Mouse (Mus musculus): ENCODE results near the gene Synrg. TPM values are rescaled to one million over a fixed set of nuclear protein-coding genes. Genes with fewer than 3 reads are reported as not detected.

Gene Synrg
- polyA plus RNA-seq, 1 experiment from 2014 or later, result 34.3 TPM

DNA sequence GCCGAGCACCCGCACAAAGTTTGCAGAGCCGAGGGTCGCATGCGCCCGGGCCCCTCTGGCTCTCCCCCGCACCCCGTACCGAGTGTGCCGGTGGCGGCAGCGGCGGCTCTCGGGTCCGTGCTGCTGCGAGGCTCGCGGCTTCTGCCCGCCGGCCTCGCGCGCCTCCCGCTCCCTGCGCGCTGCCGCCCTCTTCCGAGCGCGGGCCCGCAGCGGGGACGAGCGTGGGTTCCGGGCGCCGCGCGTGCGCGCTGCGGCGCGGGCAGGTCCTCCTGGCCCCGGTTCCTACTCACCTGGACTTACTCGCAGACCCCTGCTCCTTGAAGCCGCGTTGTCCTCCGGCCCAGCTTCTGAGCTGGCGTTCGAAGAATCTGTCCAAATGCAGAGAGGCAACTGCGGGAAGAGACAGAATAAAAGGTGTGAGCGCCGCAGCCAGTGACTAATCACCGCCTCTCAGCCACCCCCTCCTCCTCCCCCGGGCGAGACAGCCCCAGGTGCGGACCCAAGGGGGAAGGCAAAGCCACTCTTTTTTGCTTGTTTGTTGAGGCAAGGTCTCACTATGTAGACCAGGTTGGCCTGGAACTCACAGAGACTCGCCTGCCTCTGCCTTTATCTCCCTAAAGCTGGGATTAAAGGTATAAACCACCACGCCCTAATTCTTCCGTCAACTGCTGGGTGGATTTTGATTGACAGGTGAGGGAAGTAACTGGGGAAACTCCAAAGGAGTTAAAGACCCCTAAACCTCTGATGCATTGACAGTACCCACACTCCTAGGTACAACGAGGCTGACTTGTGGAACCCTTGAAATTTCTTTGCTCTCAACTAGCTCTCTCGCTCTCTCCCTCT is 104.2 kb downstream of the Synrg start:
- no peaks in the 10 kb centered on the region for H3K27me3 ChIP-seq
- peak overlapping the region; percentile 87 for H3K4me2 ChIP-seq (replicated peaks)
- H3K9me3 ChIP-seq, result no peaks in the 10 kb centered on the region
- peak; percentile 78 for ATAC-seq (replicated peaks)
- WGBS, result 2% methylated on average over 63 of the region's 63 CpGs
- peaks cover 37% of the 10 kb centered on the region for H3K4me1 ChIP-seq
- H3K4me3 ChIP-seq, result peak overlapping the region; percentile 76
- peak overlapping the region; percentile 70 for H3K9ac ChIP-seq (replicated peaks)
- H3K36me3 ChIP-seq, result no peaks in the 10 kb centered on the region
- no peak overlapping the region for H3K27ac ChIP-seq (replicated peaks)

DNA sequence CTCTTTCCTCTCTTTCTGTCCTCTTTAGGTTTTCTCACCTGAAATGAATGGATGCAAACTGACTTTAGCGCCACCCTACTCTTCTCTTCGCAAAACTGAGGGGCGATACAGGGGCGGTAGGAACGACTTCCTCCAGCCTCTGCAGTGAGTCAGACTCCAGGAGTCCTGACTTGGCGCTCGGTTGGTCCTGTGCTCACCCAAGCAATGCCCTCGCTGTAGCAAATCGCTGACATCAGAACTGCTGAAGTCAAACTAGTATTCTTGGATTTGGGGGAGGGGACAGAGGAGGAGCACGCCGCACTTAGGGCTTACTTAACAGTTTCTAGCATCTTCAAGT is 104.8 kb downstream of the Synrg start, which contains the start of gene Dusp14:
Gene Dusp14 (minus strand): TSS at position 228 of the 337 bp plus-strand sequence.
- 21% methylated on average over 11 of the region's 11 CpGs for WGBS

GRCm38 (mm10) chr11:84072904-84073651 is 108.8 kb downstream of the Synrg start:
- ATAC-seq (replicated peaks), result no peak
- Histone ChIP-seq H3K27ac (replicated peaks) (no peak overlapping the region), H3K27me3 (no peaks in the 10 kb centered on the region), H3K4me3 (no peak overlapping the region), H3K36me3 (no peaks in the 10 kb centered on the region), H3K4me1 (peaks cover 16% of the 10 kb centered on the region), H3K4me2 (replicated peaks) (no peak overlapping the region), H3K9ac (replicated peaks) (no peak overlapping the region), H3K9me3 (no peaks in the 10 kb centered on the region)
- WGBS, result 49% methylated on average over 9 of the region's 9 CpGs

More for the DNA sequence above, 104.8 kb downstream of the Synrg start, which contains the start of gene Dusp14:
- Histone ChIP-seq H3K27me3 (no peaks in the 10 kb centered on the region), H3K9ac (replicated peaks) (peak within 1 kb of the TSS; percentile 70), H3K4me2 (replicated peaks) (peak within 1 kb of the TSS; percentile 87), H3K4me3 (peak within 1 kb of the TSS; percentile 76), H3K4me1 (peaks cover 38% of the 10 kb centered on the region), H3K9me3 (no peaks in the 10 kb centered on the region), H3K36me3 (no peaks in the 10 kb centered on the region), H3K27ac (replicated peaks) (no peak within 1 kb of the TSS)
- ATAC-seq (replicated peaks), result no peak

- no peak overlapping the region for H3K9ac ChIP-seq (replicated peaks)
- no peak for ATAC-seq (replicated peaks)
- H3K4me3 ChIP-seq, result no peak overlapping the region
- no peak overlapping the region for H3K27ac ChIP-seq (replicated peaks)
- H3K9me3 ChIP-seq, result no peaks in the 10 kb centered on the region
- H3K36me3 ChIP-seq, result peaks cover 9% of the 10 kb centered on the region; the same call in 1 of the 2 replicates
- no peaks in the 10 kb centered on the region for H3K27me3 ChIP-seq
- 64% methylated on average over 7 of the region's 7 CpGs for WGBS
- H3K4me1 ChIP-seq, result peaks cover 10% of the 10 kb centered on the region
- H3K4me2 ChIP-seq (replicated peaks), result no peak overlapping the region
Observed at GRCm38 (mm10) chr11:84073816-84074764, 109.9 kb downstream of the Synrg start.

DNA sequence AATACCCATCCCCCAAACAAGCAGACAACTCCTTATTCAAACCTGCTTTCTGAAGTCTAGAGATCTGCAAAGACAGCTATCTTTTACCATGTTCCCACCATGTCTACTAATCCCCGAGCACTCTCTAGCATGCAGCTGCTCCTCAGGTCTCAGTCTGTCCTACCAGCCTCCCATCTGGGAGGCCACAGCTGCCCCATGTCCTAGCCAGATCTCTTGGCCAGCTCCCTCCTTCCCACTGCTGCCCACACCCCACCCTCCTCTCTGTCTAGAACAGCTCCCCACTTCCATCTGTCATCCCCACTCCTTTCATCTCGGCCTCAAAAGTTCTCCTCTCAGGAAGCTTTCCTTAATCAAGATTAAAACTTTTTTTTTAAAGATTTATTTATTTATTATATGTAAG is 112.8 kb downstream of the Synrg start:
- H3K27ac ChIP-seq (replicated peaks), result no peak overlapping the region
- no peak overlapping the region for H3K4me2 ChIP-seq (replicated peaks)
- ATAC-seq (replicated peaks), result no peak

DNA sequence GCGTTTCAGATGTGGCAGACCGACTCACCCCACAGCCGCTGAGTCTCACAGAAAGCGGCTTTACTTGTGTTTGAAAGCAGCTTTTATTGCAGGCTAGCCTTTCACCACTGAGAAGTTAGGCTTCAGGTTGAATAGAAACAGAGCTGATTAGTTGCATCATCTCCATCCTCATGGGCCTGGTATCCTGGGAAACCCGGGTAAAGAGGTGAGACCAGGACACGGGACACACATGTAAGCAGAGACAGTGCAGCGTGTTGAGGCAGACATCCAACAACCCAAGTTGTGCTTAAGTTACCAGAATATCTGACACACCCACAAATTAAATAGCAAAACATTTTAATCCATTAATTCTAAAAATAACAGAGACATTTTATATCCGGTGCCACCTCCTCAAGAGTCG is 114.4 kb downstream of the Synrg start:
- Histone ChIP-seq H3K9ac (replicated peaks) (no peak overlapping the region), H3K36me3 (peaks cover 22% of the 10 kb centered on the region), H3K27ac (replicated peaks) (no peak overlapping the region), H3K9me3 (no peaks in the 10 kb centered on the region), H3K4me1 (0 out of 2 replicates have a peak, but pooled peaks cover 2% of the 10 kb centered on the region), H3K4me2 (replicated peaks) (no peak overlapping the region), H3K4me3 (no peak overlapping the region), H3K27me3 (no peaks in the 10 kb centered on the region)
- WGBS, result 69% methylated on average over 9 of the region's 9 CpGs
- no peak for ATAC-seq (replicated peaks)

More for the DNA sequence above, 112.8 kb downstream of the Synrg start:
- H3K4me1 ChIP-seq, result peaks cover 10% of the 10 kb centered on the region
- H3K27me3 ChIP-seq, result no peaks in the 10 kb centered on the region
- WGBS, result 74% methylated on average over 2 of the region's 2 CpGs
- H3K36me3 ChIP-seq, result peaks cover 13% of the 10 kb centered on the region
- no peaks in the 10 kb centered on the region for H3K9me3 ChIP-seq
- H3K9ac ChIP-seq (replicated peaks), result no peak overlapping the region
- no peak overlapping the region for H3K4me3 ChIP-seq

GRCm38 (mm10) chr11:84079361-84079760 is 115.1 kb downstream of the Synrg start:
- no peak for ATAC-seq (replicated peaks)
- Histone ChIP-seq H3K36me3 (peaks cover 25% of the 10 kb centered on the region), H3K9ac (replicated peaks) (no peak overlapping the region), H3K9me3 (no peaks in the 10 kb centered on the region), H3K4me2 (replicated peaks) (no peak overlapping the region), H3K27ac (replicated peaks) (no peak overlapping the region), H3K4me3 (no peak overlapping the region), H3K4me1 (0 out of 2 replicates have a peak, but pooled peaks cover 2% of the 10 kb centered on the region), H3K27me3 (no peaks in the 10 kb centered on the region)
- 92% methylated on average over 11 of the region's 11 CpGs for WGBS

DNA sequence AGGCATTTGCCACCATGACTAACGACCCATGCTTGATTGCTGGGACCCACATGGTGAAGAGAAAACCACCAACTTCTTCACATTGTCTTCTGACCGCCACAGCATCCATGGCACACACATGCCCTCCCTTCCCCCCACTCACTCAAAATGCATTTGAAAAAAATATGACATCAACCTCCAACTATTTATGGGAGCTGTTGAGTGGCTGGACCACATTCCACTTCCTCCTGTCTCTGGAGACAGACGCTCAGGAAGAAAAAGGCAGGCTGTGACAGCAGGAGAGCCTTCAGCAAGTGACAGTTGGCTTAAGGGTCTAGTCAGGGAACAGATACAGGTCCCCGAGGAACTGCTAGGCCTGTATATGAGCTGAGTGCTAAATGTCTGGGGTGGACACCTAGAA is 115.7 kb downstream of the Synrg start:
- WGBS, result 84% methylated on average over 4 of the region's 4 CpGs
- no peak overlapping the region for H3K27ac ChIP-seq (replicated peaks)
- ATAC-seq (replicated peaks), result no peak

DNA sequence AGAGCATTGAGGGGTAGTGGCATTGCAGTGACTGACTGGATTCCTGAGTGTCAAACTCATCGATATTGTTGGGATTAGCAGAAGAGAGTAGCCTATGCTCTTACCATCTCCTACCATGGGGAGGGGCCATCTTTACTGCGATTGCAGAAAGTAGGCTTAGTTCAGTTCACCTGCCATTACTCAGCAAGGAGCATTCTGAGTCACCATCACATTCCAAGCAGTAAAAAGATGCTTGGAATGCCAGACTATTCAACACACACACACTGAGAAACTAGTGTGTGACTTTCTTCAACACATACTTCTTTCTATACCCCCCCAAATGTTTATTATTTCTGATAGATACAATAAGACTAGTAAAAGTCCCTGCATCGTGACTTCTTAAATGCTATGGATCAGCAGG is 116.1 kb downstream of the Synrg start:
- H3K27ac ChIP-seq (replicated peaks), result no peak overlapping the region
- peaks cover 26% of the 10 kb centered on the region for H3K36me3 ChIP-seq
- H3K4me3 ChIP-seq, result no peak overlapping the region
- no peaks in the 10 kb centered on the region for H3K27me3 ChIP-seq
- no peaks in the 10 kb centered on the region for H3K9me3 ChIP-seq
- H3K9ac ChIP-seq (replicated peaks), result no peak overlapping the region
- H3K4me2 ChIP-seq (replicated peaks), result no peak overlapping the region
- H3K4me1 ChIP-seq, result 0 out of 2 replicates have a peak, but pooled peaks cover 2% of the 10 kb centered on the region
- 93% methylated on average over 3 of the region's 3 CpGs for WGBS
- no peak for ATAC-seq (replicated peaks)

More for the DNA sequence above, 115.7 kb downstream of the Synrg start:
- Histone ChIP-seq H3K4me1 (0 out of 2 replicates have a peak, but pooled peaks cover 2% of the 10 kb centered on the region), H3K4me2 (replicated peaks) (no peak overlapping the region), H3K27me3 (no peaks in the 10 kb centered on the region), H3K9ac (replicated peaks) (no peak overlapping the region), H3K36me3 (peaks cover 26% of the 10 kb centered on the region), H3K4me3 (no peak overlapping the region), H3K9me3 (no peaks in the 10 kb centered on the region)

DNA sequence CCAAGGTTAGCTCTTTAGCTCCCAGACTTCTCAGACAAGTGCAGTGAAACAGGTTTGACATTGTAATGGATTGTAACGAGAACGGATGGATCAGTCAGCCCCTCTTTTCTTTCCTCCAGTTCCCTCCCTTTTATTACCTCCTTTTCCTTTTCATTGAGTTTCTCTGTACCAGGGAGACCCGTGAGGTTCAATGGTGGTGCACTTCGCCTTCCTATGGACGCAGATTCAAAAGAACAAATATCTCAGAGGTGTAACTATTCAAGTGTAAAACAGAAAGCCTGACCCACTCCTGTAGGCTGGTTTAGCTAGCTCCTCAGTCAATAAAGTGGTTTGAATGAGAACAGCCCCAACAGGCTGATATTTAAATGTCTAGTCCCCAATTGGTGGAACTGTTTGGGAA is 117.7 kb downstream of the Synrg start:
- 75% methylated on average over 5 of the region's 5 CpGs for WGBS
- Histone ChIP-seq H3K4me3 (no peak overlapping the region), H3K27me3 (no peaks in the 10 kb centered on the region), H3K9ac (replicated peaks) (no peak overlapping the region), H3K4me1 (no peaks in the 10 kb centered on the region), H3K4me2 (replicated peaks) (no peak overlapping the region), H3K9me3 (no peaks in the 10 kb centered on the region), H3K27ac (replicated peaks) (no peak overlapping the region), H3K36me3 (peaks cover 34% of the 10 kb centered on the region)
- no peak for ATAC-seq (replicated peaks)

DNA sequence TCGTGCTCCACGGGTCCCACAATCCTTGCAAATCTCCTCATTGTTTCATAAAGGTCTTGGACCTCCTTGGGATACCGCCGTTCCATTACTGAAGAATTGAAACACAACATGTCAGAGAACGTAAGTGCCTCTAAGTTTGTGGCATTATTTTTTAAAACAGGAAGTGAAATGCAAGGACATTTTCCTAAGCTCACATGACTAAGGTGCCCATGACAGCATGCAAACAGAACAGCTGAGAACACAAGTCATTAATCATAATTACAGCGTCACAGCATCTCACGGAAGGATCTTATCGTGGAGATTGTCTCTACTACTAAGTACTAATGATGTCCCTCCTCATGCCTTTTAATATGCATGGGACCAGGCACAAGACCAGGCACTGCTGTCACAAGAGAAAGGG is 126.3 kb downstream of the Synrg start:
- no peaks in the 10 kb centered on the region for H3K27me3 ChIP-seq
- H3K36me3 ChIP-seq, result peaks cover 35% of the 10 kb centered on the region; the same call in 1 of the 2 replicates

More for the DNA sequence above, 126.3 kb downstream of the Synrg start:
- Histone ChIP-seq H3K27ac (replicated peaks) (no peak overlapping the region), H3K4me2 (replicated peaks) (no peak overlapping the region), H3K4me1 (peaks cover 4% of the 10 kb centered on the region; the same call in 1 of the 2 replicates), H3K4me3 (no peak overlapping the region), H3K9ac (replicated peaks) (no peak overlapping the region), H3K9me3 (no peaks in the 10 kb centered on the region)
- WGBS, result 88% methylated on average over 8 of the region's 8 CpGs
- no peak for ATAC-seq (replicated peaks)
